Mouse (Mus musculus) lung, adult 10 weeks (tissue): ENCODE data around the gene Plppr5. TPM values are rescaled to one million over a fixed set of nuclear protein-coding genes. Genes with fewer than 3 reads are reported as not detected.

Experiments
- polyA plus RNA-seq: library from polyadenylated mRNA; stranded (reverse); fragments of 350-450 nt; fragmentation: Illumina TruSeq; extraction: RNeasy Lipid Tissue Mini Kit (QIAGEN cat#74804); gene quantifications from one replicate; pipeline ENCODE4 v1.2.3, GENCODE M21; 2014; ENCODE audit warnings: low read depth, low replicate concordance; ENCODE audit not compliant: insufficient read depth

Plppr5 gene
- polyA plus RNA-seq, result 0.04 TPM

DNA sequence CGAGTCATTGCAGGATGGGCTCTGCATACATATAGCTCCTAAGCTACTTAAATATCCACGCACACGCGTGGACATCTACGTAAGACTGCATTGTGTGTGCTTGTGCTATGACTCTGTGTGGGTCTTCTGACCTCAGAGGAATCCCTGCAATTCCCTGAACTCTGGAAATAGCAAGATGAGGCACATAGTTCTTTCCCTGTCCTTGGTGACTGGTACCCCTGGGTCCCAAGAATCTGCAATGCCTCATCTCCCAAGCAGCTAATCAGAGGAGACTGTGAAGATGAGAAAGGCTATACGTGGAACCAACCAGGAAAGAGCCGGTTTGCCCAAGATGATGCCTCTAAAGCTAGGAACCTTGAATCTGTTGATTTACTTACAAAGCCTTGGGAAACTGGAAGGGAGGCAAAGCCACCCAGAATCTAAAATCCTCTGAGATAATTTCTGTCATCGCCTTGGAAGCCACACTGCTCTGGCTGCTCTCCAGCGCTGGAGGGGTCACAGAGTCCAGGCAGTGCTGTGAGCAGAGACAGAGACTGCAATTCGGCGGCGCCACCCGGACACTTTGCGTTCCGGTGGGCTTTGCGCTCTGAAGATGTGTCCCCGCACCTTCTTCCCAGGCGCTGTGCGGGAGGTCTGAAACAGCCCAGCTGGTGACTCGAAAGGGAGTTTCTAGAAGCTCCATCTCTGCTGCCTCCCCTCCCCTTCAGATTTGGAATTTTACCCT, at the start of gene Plppr5:
Gene Plppr5 (plus strand): TSS at position 308 of the 724 bp plus-strand sequence.

Other genes starting within 250 kb of the Plppr5 start
- gene Plppr4, start 214.0 kb upstream of the Plppr5 start, polyA plus RNA-seq, result 0.03 TPM